Mouse (Mus musculus): ENCODE measurements around the gene Tbl3. TPM values are rescaled to one million over a fixed set of nuclear protein-coding genes. Genes with fewer than 3 reads are reported as not detected.
A peak's percentile ranks its signal among the peaks of the same experiment; 100 is the strongest.
"Not testable (repeated sequence)": the region's sequence is repeated elsewhere in the genome, so short reads cannot be mapped to it uniquely, and the experiment has no call there.

The Tbl3 gene
- total RNA-seq, 2 experiments from 2014 or later: 16.7 to 19.4 TPM

DNA sequence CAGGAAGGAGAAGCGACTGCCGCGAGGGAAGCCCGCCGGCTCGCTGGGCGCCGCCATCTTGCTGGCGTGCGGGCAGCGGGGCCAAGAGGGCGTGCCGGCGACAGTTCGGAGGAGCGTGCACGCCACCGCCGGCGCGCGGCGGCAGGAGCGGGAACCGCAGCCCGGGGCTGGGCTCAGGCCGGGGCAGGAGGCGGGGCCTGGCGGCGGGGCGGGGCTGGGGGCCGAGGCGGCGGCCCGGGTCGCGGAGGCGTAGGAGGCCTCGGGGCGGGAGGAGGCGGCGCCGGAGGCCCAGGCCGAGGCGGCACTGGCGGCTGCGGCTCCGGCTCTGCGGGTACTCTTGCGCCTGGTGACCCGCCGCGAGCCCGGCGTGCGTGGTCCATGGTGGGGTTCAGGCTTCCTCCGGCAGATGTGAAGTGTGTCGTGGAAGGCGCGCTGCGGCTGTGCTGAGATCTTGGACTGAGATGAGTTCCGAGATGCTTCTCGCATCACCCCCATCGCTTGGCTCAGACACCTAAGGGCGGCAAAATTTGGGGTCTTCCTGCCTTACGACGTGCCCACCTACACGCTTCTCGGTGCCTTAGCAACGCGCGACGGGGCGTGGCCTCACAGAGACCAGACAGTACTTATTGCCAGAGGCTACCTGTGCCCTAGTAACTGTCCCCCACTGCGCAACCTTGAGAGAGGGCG lies 11.3 kb downstream of the Tbl3 start, which contains the start of the genes Gfer and Noxo1:
Gene Gfer, minus strand, starts transcription at position 146 of the 687 bp plus-strand sequence.
Gene Noxo1, plus strand, starts transcription at position 224 of the 687 bp plus-strand sequence.
- peak; percentile 93 for DNase-seq

- DNase-seq: no peak
Observed at GRCm38 (mm10) chr17:24695326-24696010, 12.0 kb downstream of the Tbl3 start.

GRCm38 (mm10) chr17:24692385-24692784 lies 15.1 kb downstream of the Tbl3 start:
- DNase-seq: no peak

- DNase-seq: peak; percentile 14
Observed at GRCm38 (mm10) chr17:24689251-24690081, 18.0 kb downstream of the Tbl3 start, which contains the start of gene Syngr3. TSS of gene Syngr3 (minus strand) at chr17:24689955.

DNA sequence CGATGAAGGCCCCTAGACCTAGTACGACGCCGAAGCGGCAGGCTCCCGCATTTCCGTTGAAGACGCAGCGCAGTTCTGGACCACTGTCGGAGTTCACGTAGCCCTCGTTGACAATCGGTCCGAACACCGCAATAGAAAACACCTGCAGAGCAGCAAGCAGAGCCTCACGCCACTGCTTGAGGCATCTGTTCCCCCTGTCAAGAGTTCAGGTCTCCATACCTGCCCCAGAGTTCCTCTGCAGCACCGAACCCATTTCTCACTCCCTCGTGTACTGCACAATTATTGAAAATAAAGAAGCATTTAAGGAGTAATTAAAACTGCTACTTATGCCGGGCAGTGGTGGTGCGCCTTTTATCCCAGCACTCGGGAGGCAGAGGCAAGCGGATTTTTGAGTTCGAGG lies 19.9 kb downstream of the Tbl3 start:
- DNase-seq: no peak

DNA sequence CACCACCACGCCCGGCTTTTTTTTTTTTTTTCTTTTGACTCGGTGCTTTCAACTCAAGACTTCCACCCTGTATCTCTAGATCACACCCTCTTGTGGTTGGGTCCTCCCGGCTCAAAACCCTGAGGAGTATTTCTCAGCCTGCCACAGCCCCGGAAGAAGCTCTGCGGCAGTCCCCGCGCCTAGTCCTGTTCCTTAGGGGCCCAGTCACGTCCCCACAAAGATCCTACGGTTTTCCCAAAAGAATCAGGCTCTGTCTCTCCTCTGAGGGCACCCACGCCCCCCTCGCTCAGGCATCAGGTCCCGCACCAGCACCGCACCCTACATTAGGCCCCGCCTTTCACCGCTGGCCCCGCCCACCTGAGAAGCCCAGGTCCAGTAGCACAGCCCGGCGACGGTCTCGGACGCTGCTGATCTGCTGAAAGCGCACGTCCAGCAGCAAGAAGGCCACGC lies 20.3 kb downstream of the Tbl3 start:
- peak; percentile 39 for DNase-seq

GRCm38 (mm10) chr17:24686514-24686913 lies 20.9 kb downstream of the Tbl3 start:
- DNase-seq: peak; percentile 37

GRCm38 (mm10) chr17:24677500-24678080 lies 29.9 kb downstream of the Tbl3 start:
- no peak for DNase-seq

DNA sequence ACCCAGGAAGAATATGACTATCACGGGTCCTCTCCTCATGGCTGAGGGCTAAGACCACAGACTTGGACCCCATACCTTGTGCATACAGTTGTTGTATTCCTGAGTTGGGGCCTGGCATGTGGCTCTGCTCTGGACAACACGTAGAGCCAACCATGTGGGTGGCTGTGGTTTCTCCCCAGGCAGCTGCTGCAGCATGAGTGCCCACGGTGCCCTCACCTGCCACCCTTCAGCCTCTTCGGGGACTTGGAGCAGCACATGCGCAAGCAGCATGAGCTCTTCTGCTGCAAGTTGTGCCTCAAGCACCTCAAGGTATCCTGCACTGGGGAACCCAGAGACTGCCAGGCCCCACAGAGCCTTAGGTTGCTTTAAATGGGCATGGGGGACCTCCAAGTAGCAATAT lies 30.6 kb downstream of the Tbl3 start:
- DNase-seq: no peak

- peak; percentile 74 for DNase-seq
Observed at GRCm38 (mm10) chr17:24676187-24676586, 31.3 kb downstream of the Tbl3 start.

DNA sequence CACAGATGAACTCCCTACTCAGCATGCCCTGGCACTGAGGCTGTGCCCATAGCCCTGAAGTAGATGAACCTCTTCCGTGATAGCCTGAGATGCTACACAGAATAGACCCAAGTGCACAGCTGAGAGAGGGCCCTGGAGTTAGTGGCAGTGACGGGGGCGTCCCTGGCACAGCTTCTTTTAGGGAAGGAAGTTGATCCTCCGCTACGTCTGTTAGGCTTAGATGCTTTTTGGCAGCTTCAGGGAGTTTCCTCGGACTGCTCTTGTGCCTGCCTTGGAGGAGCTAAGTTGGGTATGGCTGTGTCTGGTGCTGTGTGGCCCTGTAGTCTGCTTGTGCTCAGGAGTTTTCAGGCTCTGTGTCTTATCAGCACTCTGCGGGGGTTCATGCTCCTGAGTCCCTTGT lies 33.2 kb downstream of the Tbl3 start:
- DNase-seq: no peak

DNA sequence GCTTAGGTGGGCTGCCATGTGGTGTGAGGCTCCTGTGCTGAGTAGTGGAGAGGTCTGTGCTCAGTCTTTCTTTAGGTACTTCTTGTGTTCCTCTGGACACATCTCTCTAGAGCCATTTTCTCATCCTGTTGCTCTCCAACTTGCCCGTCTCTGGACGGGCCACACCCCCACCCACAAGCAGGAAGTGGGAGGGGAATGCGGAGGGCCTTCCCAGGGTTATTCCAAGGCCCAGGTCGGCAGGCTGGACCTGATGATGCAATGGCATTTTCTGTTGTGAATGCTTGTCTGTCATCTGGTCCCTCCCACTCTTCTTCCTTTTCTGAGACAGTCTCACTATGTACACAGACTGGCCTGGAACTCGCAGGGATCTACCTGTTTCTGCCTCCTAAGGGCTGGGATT lies 35.3 kb downstream of the Tbl3 start:
- DNase-seq: no peak

- no peak for DNase-seq
Observed at GRCm38 (mm10) chr17:24671346-24671745, 36.1 kb downstream of the Tbl3 start.

GRCm38 (mm10) chr17:24670246-24670844 lies 37.1 kb downstream of the Tbl3 start:
- no peak for DNase-seq

DNA sequence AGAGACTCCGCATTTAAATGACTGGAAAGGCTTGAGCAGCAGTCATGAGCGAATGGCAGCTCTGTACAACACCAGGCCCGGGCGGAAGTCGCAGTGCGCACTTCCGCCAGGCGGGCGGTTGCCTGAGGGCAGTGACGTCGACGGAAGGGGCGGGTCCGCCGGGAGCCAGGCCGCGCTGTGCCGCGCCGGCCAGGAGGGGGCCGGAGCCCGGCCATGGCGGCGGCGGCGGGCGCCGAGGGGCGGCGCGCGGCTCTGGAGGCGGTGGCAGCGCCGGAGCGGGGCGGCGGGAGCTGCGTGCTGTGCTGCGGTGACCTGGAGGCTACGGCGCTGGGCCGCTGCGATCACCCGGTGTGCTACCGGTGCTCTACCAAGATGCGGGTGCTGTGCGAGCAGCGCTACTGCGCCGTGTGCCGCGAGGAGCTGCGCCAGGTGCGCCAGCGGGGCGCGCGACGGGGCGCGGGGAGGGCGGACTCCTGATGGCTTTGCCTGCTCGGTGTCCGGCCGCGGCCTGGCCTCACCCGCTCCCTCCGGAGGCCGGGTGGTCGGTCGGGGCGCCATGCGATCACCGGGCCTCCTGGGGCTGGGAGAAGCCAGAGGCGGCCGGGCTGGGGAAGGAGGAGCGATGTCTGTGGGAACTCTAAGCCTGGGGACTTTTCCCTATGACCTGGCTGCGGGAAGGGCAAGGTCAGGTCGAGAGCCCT lies 37.8 kb downstream of the Tbl3 start, which contains the start of gene Zfp598:
Gene Zfp598, plus strand, starts transcription at position 143 of the 701 bp plus-strand sequence.
- DNase-seq: peak; percentile 97

GRCm38 (mm10) chr17:24669214-24669544 lies 38.3 kb downstream of the Tbl3 start:
- not testable (repeated sequence) for DNase-seq

DNA sequence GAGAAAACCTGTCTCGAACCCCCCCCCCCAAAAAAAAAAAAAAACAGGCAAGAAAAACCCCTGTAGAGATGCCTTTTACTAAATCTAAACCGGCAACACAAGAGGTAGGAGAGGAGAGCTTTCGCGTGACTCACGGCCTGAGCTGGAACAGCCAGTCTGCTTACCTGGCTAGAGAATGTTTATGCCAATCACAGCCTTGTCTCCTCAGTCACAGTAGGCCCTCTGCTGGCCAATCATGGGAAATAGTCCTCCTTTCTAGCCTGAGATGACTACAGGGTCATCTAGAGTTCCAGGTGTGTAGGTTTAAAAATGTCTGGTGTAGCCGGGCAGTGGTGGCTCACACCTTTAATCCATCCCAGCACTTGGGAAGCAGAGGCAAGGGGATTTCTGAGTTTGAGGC lies 40.0 kb downstream of the Tbl3 start:
- DNase-seq: no peak

- not testable (repeated sequence) for DNase-seq
Observed at GRCm38 (mm10) chr17:24667011-24667410, 40.4 kb downstream of the Tbl3 start.

GRCm38 (mm10) chr17:24658017-24658758 lies 49.3 kb downstream of the Tbl3 start, which contains the start of gene Npw:
TSS of gene Npw (minus strand) at chr17:24658457.
- DNase-seq: no peak

DNA sequence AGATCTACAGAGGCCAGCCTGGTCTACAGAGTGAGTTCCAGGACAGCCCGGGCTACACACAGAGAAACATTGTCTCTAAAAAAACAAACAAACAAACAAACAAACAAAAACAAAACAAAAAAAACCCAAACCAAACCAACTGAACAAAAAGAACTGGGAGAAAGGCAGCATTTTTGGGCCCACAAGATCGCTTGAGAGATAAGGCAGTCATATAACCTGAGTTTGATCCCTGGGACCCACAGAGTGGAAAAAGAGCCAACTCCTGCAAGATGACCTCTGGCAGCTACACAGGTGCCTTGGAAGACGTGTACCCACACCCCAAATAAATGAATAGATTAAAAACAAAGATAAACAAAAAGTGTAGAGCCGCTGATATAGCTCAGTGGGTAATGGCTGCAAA lies 52.5 kb downstream of the Tbl3 start:
- no peak for DNase-seq
